Mouse (Mus musculus): ENCODE data around the gene Entr1. TPM values are rescaled to one million over a fixed set of nuclear protein-coding genes. Genes with fewer than 3 reads are reported as not detected.
A peak's percentile ranks its signal among the peaks of the same experiment; 100 is the strongest.

Gene Entr1
- total and polyA plus RNA-seq, 2 experiments from 2014 or later: 115 to 138 TPM

- 51% methylated on average over 8 of the region's 13 CpGs for whole genome bisulfite sequencing
- H3K9me3 ChIP-seq (ENCODE audit: low read length): no peaks in the 10 kb centered on the region
- H3K27ac ChIP-seq: peak overlapping the region; percentile 48; the same call in 1 of the 2 replicates
- no peak overlapping the region for H3K4me2 ChIP-seq (ENCODE audit: low read depth, low read length)
- TF ChIP-seq CTCF (IDR thresholded peaks at IDR 0.05; ENCODE audit: low read depth): peak; percentile 14; the same call in 1 of the 2 replicates
- no peaks in the 10 kb centered on the region for H3K4me1 ChIP-seq (ENCODE audit: insufficient read depth, low read length)
- H3K27me3 ChIP-seq (ENCODE audit: insufficient read depth, low read length): no peaks in the 10 kb centered on the region
- ATAC-seq (peak; percentile 67), DNase-seq (ENCODE audit: low spot score) (peak; percentile 48)
- no peak overlapping the region for H3K4me3 ChIP-seq (ENCODE audit: low read length)
- H3K36me3 ChIP-seq (ENCODE audit: insufficient read depth, low read length): peaks cover 27% of the 10 kb centered on the region; the same call in 1 of the 2 replicates
- no peak overlapping the region for H3K9ac ChIP-seq (replicated peaks; ENCODE audit: low read length)
Observed at GRCm38 (mm10) chr2:26338302-26339203, 50.6 kb downstream of the Entr1 start.

Other genes with a start within 250 kb of the Entr1 start
- gene Lhx3, start 181.0 kb downstream of the Entr1 start, total RNA-seq (2014; rRNA removed): 2.3 and 7.8 TPM in 2 replicates
- gene Lhx3, start 181.0 kb downstream of the Entr1 start, polyA plus RNA-seq (2015; fragmentation: Nextera tagmentation; extraction: Ambion mirVana): 2.2 and 3.2 TPM in 2 replicates
- 20.5 and 24.5 TPM in 2 replicates for gene Qsox2, start 151.8 kb downstream of the Entr1 start, total RNA-seq (2014; rRNA removed)
- gene Qsox2, start 151.8 kb downstream of the Entr1 start, polyA plus RNA-seq (2015; fragmentation: Nextera tagmentation; extraction: Ambion mirVana): 8.8 and 9.4 TPM in 2 replicates
- gene Ccdc187, start 94.8 kb downstream of the Entr1 start, total RNA-seq (2014; rRNA removed): 1.3 and 2.7 TPM in 2 replicates
- gene Ccdc187, start 94.8 kb downstream of the Entr1 start, polyA plus RNA-seq (2015; fragmentation: Nextera tagmentation; extraction: Ambion mirVana): 0.18 TPM in 2 replicates
- gene Gpsm1, start 73.8 kb downstream of the Entr1 start, total RNA-seq (2014; rRNA removed): 310 and 330 TPM in 2 replicates
- 147 and 155 TPM in 2 replicates for gene Gpsm1, start 73.8 kb downstream of the Entr1 start, polyA plus RNA-seq (2015; fragmentation: Nextera tagmentation; extraction: Ambion mirVana)
- gene Dnlz, start 37.2 kb downstream of the Entr1 start, total RNA-seq (2014; rRNA removed): 38.2 and 38.5 TPM in 2 replicates
- gene Dnlz, start 37.2 kb downstream of the Entr1 start, polyA plus RNA-seq (2015; fragmentation: Nextera tagmentation; extraction: Ambion mirVana): 25.6 and 28.2 TPM in 2 replicates
- gene Card9, start 28.4 kb downstream of the Entr1 start, total RNA-seq (2014; rRNA removed): 2.0 and 24.2 TPM in 2 replicates
- gene Card9, start 28.4 kb downstream of the Entr1 start, polyA plus RNA-seq (2015; fragmentation: Nextera tagmentation; extraction: Ambion mirVana): 1.5 and 1.6 TPM in 2 replicates
- gene Snapc4, start 8.7 kb downstream of the Entr1 start, total RNA-seq (2014; rRNA removed): 44.7 and 56.4 TPM in 2 replicates
- gene Snapc4, start 8.7 kb downstream of the Entr1 start, polyA plus RNA-seq (2015; fragmentation: Nextera tagmentation; extraction: Ambion mirVana): 25.6 and 26.1 TPM in 2 replicates
- gene Pmpca, start within 50 bp of the Entr1 start, total RNA-seq (2014; rRNA removed): 58.7 and 68.5 TPM in 2 replicates
- 94.9 and 95.8 TPM in 2 replicates for gene Pmpca, start within 50 bp of the Entr1 start, polyA plus RNA-seq (2015; fragmentation: Nextera tagmentation; extraction: Ambion mirVana)
- gene Inpp5e, start 19.9 kb upstream of the Entr1 start, total RNA-seq (2014; rRNA removed): 30.2 and 40.6 TPM in 2 replicates
- 16.3 and 17.3 TPM in 2 replicates for gene Inpp5e, start 19.9 kb upstream of the Entr1 start, polyA plus RNA-seq (2015; fragmentation: Nextera tagmentation; extraction: Ambion mirVana)
- 60.9 and 89.2 TPM in 2 replicates for gene Sec16a, start 55.9 kb upstream of the Entr1 start, total RNA-seq (2014; rRNA removed)
- gene Sec16a, start 55.9 kb upstream of the Entr1 start, polyA plus RNA-seq (2015; fragmentation: Nextera tagmentation; extraction: Ambion mirVana): 9.9 and 10.5 TPM in 2 replicates
- gene Notch1, start 127.3 kb upstream of the Entr1 start, total RNA-seq (2014; rRNA removed): 75.2 and 75.9 TPM in 2 replicates
- gene Notch1, start 127.3 kb upstream of the Entr1 start, polyA plus RNA-seq (2015; fragmentation: Nextera tagmentation; extraction: Ambion mirVana): 9.2 and 10.0 TPM in 2 replicates
- gene Egfl7, start 190.7 kb upstream of the Entr1 start, total RNA-seq (2014; rRNA removed): 70.4 and 79.5 TPM in 2 replicates
- gene Egfl7, start 190.7 kb upstream of the Entr1 start, polyA plus RNA-seq (2015; fragmentation: Nextera tagmentation; extraction: Ambion mirVana): 74.8 and 76.5 TPM in 2 replicates
- gene Gm20532, start 197.3 kb upstream of the Entr1 start, total RNA-seq (2014; rRNA removed): not detected in 2 replicates
- not detected in 2 replicates for gene Gm20532, start 197.3 kb upstream of the Entr1 start, polyA plus RNA-seq (2015; fragmentation: Nextera tagmentation; extraction: Ambion mirVana)
- 12.2 and 13.9 TPM in 2 replicates for gene Agpat2, start 215.1 kb upstream of the Entr1 start, total RNA-seq (2014; rRNA removed)
- gene Agpat2, start 215.1 kb upstream of the Entr1 start, polyA plus RNA-seq (2015; fragmentation: Nextera tagmentation; extraction: Ambion mirVana): 6.2 and 8.2 TPM in 2 replicates
- 289 and 302 TPM in 2 replicates for gene Fam69b, start 239.1 kb upstream of the Entr1 start, total RNA-seq (2014; rRNA removed)
- gene Fam69b, start 239.1 kb upstream of the Entr1 start, polyA plus RNA-seq (2015; fragmentation: Nextera tagmentation; extraction: Ambion mirVana): 129 and 142 TPM in 2 replicates

All from hindbrain, postnatal 0 days (tissue).